Mouse (Mus musculus): ENCODE results near the gene Spata32. TPM values are rescaled to one million over a fixed set of nuclear protein-coding genes. Genes with fewer than 3 reads are reported as not detected.

Spata32 gene
- polyA plus RNA-seq, 1 experiment from 2014 or later = not detected

DNA sequence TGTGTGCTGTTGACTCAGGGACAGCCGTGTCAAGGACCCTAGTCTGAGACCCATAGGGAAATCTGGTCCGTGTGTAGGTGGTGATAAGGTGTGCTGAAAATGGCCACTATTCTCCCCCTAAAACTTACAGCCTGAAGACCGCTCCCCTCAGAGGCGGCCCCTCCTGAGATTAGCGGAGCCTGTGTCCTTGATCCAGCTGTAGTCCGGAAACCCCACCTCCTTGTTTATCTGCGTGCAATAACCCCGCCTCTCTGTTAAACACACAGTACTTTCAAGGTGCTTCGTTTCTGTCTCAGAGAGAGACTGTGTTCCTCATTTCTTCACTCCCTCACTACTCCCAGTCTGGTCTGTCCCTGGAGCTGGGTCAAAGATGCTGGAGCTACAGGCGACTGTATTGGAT lies 53.8 kb downstream of the Spata32 start:
- Histone ChIP-seq H3K27ac (no peak overlapping the region), H3K27me3 (ENCODE audit: insufficient read depth, poor library complexity, severe bottlenecking) (peaks cover 26% of the 10 kb centered on the region), H3K36me3 (no peaks in the 10 kb centered on the region), H3K4me1 (peaks cover 4% of the 10 kb centered on the region; the same call in 1 of the 2 replicates), H3K4me3 (no peak overlapping the region; the same call in 1 of the 2 replicates), H3K9me3 (peaks cover 3% of the 10 kb centered on the region; the same call in 1 of the 2 replicates)
- DNase-seq (ENCODE audit: low spot score) = no peak
- WGBS = 20% methylated on average over 10 of the region's 10 CpGs

DNA sequence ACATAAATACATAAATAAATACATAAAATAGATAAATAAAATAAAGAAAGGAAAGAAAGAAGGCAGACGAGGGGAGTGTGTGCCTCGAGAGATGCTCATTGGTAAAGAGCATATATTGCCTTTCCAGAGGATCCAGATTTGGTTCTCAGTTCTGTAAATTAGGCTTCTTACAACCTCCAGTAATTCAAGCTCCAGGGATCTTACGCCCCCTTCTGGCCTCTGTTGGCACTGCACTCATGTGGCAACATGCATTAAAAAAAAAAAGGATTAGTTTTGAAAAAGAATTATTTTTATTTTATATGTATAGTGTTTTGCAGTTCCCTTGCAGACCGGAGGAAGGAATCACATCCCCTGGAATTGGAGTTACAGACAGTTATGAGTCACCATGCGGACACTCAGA lies 56.1 kb downstream of the Spata32 start:
- H3K4me3 ChIP-seq = no peak overlapping the region
- WGBS = 90% methylated on average over 5 of the region's 5 CpGs
- H3K4me1 ChIP-seq = peaks cover 12% of the 10 kb centered on the region
- DNase-seq (ENCODE audit: low spot score) = no peak
- H3K9me3 ChIP-seq = peaks cover 3% of the 10 kb centered on the region; the same call in 1 of the 2 replicates
- H3K27me3 ChIP-seq (ENCODE audit: insufficient read depth, poor library complexity, severe bottlenecking) = peaks cover 10% of the 10 kb centered on the region; the same call in 1 of the 2 replicates
- H3K27ac ChIP-seq = no peak overlapping the region
- H3K36me3 ChIP-seq = no peaks in the 10 kb centered on the region

DNA sequence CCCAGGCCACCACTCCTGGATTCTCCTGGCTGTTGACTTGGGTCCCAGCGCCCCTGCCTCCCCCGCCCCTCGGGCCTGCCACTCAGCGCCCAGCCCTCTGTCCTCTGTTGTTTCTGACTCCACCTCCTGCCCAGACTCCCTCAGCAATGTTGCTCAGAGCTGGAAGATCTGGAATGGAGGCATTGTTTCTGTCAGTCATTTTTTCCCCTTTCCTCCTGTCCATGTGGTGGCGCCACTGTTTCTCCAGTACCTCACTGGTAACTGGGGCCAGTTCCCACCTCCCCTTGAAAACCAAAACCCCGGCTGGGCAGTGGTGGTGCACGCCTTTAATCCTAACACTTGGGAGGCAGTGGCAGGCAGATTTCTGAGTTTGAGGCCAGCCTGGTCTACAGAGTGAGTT lies 56.8 kb downstream of the Spata32 start:
- H3K9me3 ChIP-seq = peaks cover 3% of the 10 kb centered on the region; the same call in 1 of the 2 replicates
- no peak for DNase-seq (ENCODE audit: low spot score)
- peaks cover 12% of the 10 kb centered on the region for H3K4me1 ChIP-seq
- peaks cover 10% of the 10 kb centered on the region; the same call in 1 of the 2 replicates for H3K27me3 ChIP-seq (ENCODE audit: insufficient read depth, poor library complexity, severe bottlenecking)
- WGBS = 61% methylated on average over 7 of the region's 7 CpGs
- H3K4me3 ChIP-seq = no peak overlapping the region
- H3K27ac ChIP-seq = no peak overlapping the region
- no peaks in the 10 kb centered on the region for H3K36me3 ChIP-seq

DNA sequence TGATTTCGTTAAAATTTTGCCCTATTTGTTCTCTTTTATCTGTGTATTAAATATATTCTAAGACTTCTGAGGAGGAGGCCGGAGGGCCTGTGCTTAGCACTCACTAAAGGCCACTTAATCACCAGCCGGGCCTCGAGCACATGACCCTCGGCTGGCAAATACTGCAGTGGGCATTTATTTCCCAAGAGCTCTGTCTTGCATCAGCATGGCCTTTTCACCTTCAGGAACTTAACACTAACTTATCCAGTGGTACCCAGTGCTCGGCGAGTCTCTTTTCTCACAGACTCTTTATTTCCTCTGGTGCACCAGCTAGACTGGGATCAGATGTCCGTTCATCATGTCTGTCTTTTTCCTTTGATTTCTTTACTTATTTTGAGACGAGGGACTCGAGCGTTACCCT lies 57.5 kb downstream of the Spata32 start:
- no peaks in the 10 kb centered on the region for H3K9me3 ChIP-seq
- H3K4me3 ChIP-seq = no peak overlapping the region
- H3K36me3 ChIP-seq = no peaks in the 10 kb centered on the region
- H3K27me3 ChIP-seq (ENCODE audit: insufficient read depth, poor library complexity, severe bottlenecking) = peaks cover 5% of the 10 kb centered on the region; the same call in 1 of the 2 replicates
- H3K27ac ChIP-seq = no peak overlapping the region
- no peak for DNase-seq (ENCODE audit: low spot score)
- peaks cover 12% of the 10 kb centered on the region for H3K4me1 ChIP-seq
- 89% methylated on average over 11 of the region's 11 CpGs for WGBS

DNA sequence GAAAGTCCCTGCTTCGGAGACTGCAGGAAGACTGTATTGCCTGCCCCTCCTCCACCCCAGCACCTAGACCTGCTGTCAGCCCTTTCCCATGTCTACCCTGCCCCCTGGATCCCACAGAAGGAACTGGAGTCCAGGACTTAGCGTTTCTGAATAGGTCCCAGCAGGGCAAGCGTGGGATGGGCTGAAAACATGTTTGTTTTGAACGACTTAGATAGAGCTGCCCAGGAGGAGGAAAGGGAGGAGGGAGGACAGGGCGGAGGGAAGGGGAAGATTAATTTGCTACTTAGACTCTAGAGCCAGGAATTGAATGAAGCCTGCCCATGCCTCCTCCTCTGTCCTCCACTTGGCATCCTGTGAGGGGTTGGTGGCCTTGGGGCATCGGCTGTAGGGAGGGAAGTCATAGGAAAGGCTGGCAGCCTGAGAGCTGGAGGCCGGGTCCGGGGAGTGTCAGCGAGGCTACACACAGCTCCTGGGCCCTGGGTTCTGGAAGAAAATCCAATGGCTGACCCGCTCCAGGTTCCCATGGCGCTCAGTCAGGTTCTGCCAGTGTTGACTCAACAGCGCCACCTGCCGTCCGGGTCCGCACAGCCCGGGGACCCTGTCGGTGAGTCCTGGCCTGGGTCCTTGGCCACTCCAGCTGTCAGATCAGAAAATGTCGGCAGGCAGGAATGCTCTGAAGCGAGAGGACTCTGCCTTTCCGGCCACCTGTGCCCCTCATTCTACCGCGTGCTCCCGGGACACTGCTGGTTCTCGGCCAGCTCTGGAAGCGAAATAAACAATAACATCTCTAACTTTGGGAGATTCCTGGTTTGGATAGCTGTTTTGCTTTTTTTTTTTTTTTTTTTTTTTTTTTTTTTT lies 59.4 kb downstream of the Spata32 start:
- Histone ChIP-seq H3K36me3 (no peaks in the 10 kb centered on the region), H3K27ac (peak overlapping the region; percentile 79)
- WGBS = under 1% methylated on average over 25 of the region's 25 CpGs

More for the DNA sequence above, 59.4 kb downstream of the Spata32 start:
- peak; percentile 97 for DNase-seq (ENCODE audit: low spot score)
- Histone ChIP-seq H3K4me1 (peaks cover 8% of the 10 kb centered on the region), H3K27me3 (ENCODE audit: insufficient read depth, poor library complexity, severe bottlenecking) (0 out of 2 replicates have a peak, but pooled peaks cover 3% of the 10 kb centered on the region), H3K4me3 (peak overlapping the region; percentile 59), H3K9me3 (no peaks in the 10 kb centered on the region)

Other genes with a start within 250 kb of the Spata32 start
- 58.4 and 59.0 TPM in 2 replicates for gene Nmt1, start 190.2 kb downstream of the Spata32 start, polyA plus RNA-seq (2016; fragmentation: Nextera tagmentation; extraction: Ambion mirVana)
- 113 and 137 TPM in 2 replicates for gene Dcakd, start 190.1 kb downstream of the Spata32 start, polyA plus RNA-seq (2016; fragmentation: Nextera tagmentation; extraction: Ambion mirVana)
- 3.6 and 4.8 TPM in 2 replicates for gene Plcd3, start 116.8 kb downstream of the Spata32 start, polyA plus RNA-seq (2016; fragmentation: Nextera tagmentation; extraction: Ambion mirVana)
- 9.8 and 10.2 TPM in 2 replicates for gene Acbd4, start 116.8 kb downstream of the Spata32 start, polyA plus RNA-seq (2016; fragmentation: Nextera tagmentation; extraction: Ambion mirVana)
- 1.8 and 2.8 TPM in 2 replicates for gene Hexim1, start 102.2 kb downstream of the Spata32 start, polyA plus RNA-seq (2016; fragmentation: Nextera tagmentation; extraction: Ambion mirVana)
- 6.5 and 7.9 TPM in 2 replicates for gene Hexim2, start 86.0 kb downstream of the Spata32 start, polyA plus RNA-seq (2016; fragmentation: Nextera tagmentation; extraction: Ambion mirVana)
- gene Fmnl1, start 47.3 kb downstream of the Spata32 start, polyA plus RNA-seq (2016; fragmentation: Nextera tagmentation; extraction: Ambion mirVana) = 0.92 and 1.2 TPM in 2 replicates
- gene 1700023F06Rik, start 9.9 kb downstream of the Spata32 start, polyA plus RNA-seq (2016; fragmentation: Nextera tagmentation; extraction: Ambion mirVana) = 0.35 TPM in 1 of 2 replicates, not detected in the other
- gene Map3k14, start 49.0 kb upstream of the Spata32 start, polyA plus RNA-seq (2016; fragmentation: Nextera tagmentation; extraction: Ambion mirVana) = 1.7 and 2.1 TPM in 2 replicates
- gene Arhgap27, start 145.3 kb upstream of the Spata32 start, polyA plus RNA-seq (2016; fragmentation: Nextera tagmentation; extraction: Ambion mirVana) = 5.7 and 6.0 TPM in 2 replicates
- gene Plekhm1, start 194.3 kb upstream of the Spata32 start, polyA plus RNA-seq (2016; fragmentation: Nextera tagmentation; extraction: Ambion mirVana) = 6.7 and 6.9 TPM in 2 replicates

Measured in heart, embryonic 10.5 days (tissue).